In the genomic region with DNA sequence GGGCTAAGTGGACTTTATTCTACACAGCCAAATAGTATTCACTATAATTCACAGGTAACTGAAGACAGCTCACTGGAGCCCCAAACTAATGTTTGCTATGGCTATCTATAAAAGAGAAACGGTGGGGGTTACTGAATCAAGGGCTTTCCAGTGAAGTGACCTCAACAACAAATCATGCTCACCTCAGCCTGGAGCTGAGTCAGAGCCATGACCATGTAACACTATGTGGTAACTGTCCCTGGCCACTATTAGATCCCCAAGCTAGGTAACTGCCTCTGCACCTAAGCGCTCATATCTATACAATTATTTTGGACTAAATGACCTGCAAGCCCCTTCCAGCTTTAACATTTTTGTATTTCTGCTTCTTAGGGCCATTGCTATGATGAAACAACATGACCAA, we compare ENCODE assay signal across 10 mouse cellular contexts. TPM values are rescaled to one million over a fixed set of nuclear protein-coding genes. Genes with fewer than 3 reads are reported as not detected.
"Had no signal": no experiment of that assay in that cellular context is flagged by ENCODE, and none has a peak within 500 bp of the region (broad histone marks: within the 10 kb centered on the region; RNA-seq: fewer than 3 reads in every experiment).

No protein-coding gene starts in this region.

- DNase-seq: lung, adult 2 months; lung, postnatal 14 days; lung, postnatal 36 days; right cerebral cortex, postnatal 14 days; thymus, adult 2 months; thymus, postnatal 25 days; thymus, postnatal 4 days had no signal

RNA-seq across cellular contexts. Expression of gene Syt13, which starts 42.0 kb away (rescaled TPM):
- total RNA-seq: megakaryocyte progenitor cell, adult 5-6 weeks; monocyte, adult 5-6 weeks; neutrophil, adult 5-6 weeks had no signal
